Mouse (Mus musculus) limb, embryonic 14.5 days (tissue): ENCODE measurements around the gene Gpr180. TPM values are rescaled to one million over a fixed set of nuclear protein-coding genes. Genes with fewer than 3 reads are reported as not detected.

Experiments used
- ATAC-seq: fragments of 200-750 bp; cut with Nextera tagmentation; 2 replicates; pipeline ENCODE4 v1.8.0; 2017; ENCODE audit warnings: low read depth, moderate number of reproducible peaks, moderate TSS enrichment; ENCODE audit not compliant: low FRiP score
- DNase-seq: peaks from one replicate; pipeline ENCODE4 v3.0.0-alpha.2; 2015; ENCODE audit warnings: low spot score
- H3K27ac ChIP-seq: fragments of 300-500 bp; sonication (generic); replicated peaks from 2 replicates; pipeline ENCODE4 v1.5.1; 2014; ENCODE audit warnings: low read depth, mild to moderate bottlenecking, low read length, moderate library complexity, mixed read lengths
- H3K27me3 ChIP-seq: fragments of 300-500 bp; sonication (generic); 2 replicates; pipeline ENCODE4 v1.6.1; 2014; ENCODE audit warnings: low read length, mixed read lengths; ENCODE audit not compliant: control insufficient read depth, insufficient read depth
- H3K36me3 ChIP-seq: fragments of 300-500 bp; sonication (generic); 2 replicates; pipeline ENCODE4 v1.6.1; 2014; ENCODE audit warnings: mild to moderate bottlenecking, low read length, moderate library complexity, mixed read lengths; ENCODE audit not compliant: control insufficient read depth, insufficient read depth
- H3K4me1 ChIP-seq: fragments of 300-500 bp; sonication (generic); 2 replicates; pipeline ENCODE4 v1.6.1; 2014; ENCODE audit warnings: antibody characterized with exemption, low read length, mixed read lengths; ENCODE audit not compliant: control insufficient read depth, insufficient read depth
- H3K4me2 ChIP-seq: fragments of 300-500 bp; sonication (generic); replicated peaks from 2 replicates; pipeline ENCODE4 v1.6.1; 2014; ENCODE audit warnings: low read depth, mild to moderate bottlenecking, low read length, moderate library complexity; ENCODE audit not compliant: severe bottlenecking
- H3K4me3 ChIP-seq: fragments of 300-500 bp; sonication (generic); replicated peaks from 2 replicates; pipeline ENCODE4 v1.5.1; 2014; ENCODE audit warnings: low read length
- H3K9ac ChIP-seq: fragments of 300-500 bp; sonication (generic); 2 replicates; pipeline ENCODE4 v1.6.1; 2014; ENCODE audit warnings: mild to moderate bottlenecking, low read depth, low read length, moderate library complexity; ENCODE audit not compliant: severe bottlenecking
- H3K9me3 ChIP-seq: fragments of 300-500 bp; sonication (generic); 2 replicates; pipeline ENCODE4 v1.6.1; 2016; ENCODE audit warnings: low read length; ENCODE audit not compliant: control insufficient read depth
- POLR2A ChIP-seq: fragments of 200-500 bp; IDR thresholded peaks from 2 replicates; pipeline ENCODE4 v1.8.0; 2012; ENCODE audit warnings: inconsistent platforms, mild to moderate bottlenecking, moderate library complexity, borderline replicate concordance; ENCODE audit not compliant: insufficient read depth, insufficient read length; ENCODE audit errors: extremely low read depth
- WGBS: fragments of 180-500 bp; shearing (Covaris S2); extraction: QIAGEN DNeasy Blood & Tissue Kit; methylation state at CpG from one replicate; pipeline ENCODE4 v1.1.7; 2014; 5-methylcytosine and 5-hydroxymethylcytosine counted together
- polyA plus RNA-seq, 2 experiments: library from polyadenylated mRNA; depleted of rRNA in 1 of 2; stranded (reverse) in 1 of 2; unstranded in 1 of 2; fragments of >200 nt; fragmentation: Nextera tagmentation in 1 of 2; extraction: Ambion mirVana in 1 of 2; gene quantifications; 2 replicates each; pipeline versions ENCODE4 v1.2.1 to v1.2.3; 2012 to 2014

Gene Gpr180
- polyA plus RNA-seq (2012; rRNA removed) (60.8 and 75.7 TPM in 2 replicates), polyA plus RNA-seq (2014; fragmentation: Nextera tagmentation; extraction: Ambion mirVana) (82.6 and 84.5 TPM in 2 replicates)

GRCm38 (mm10) chr14:118136744-118137452, at the start of gene Gpr180:
Gene Gpr180, plus strand, starts transcription at chr14:118137158.
- no peaks in the 10 kb centered on the region for H3K27me3 ChIP-seq
- H3K36me3 ChIP-seq = peaks cover 30% of the 10 kb centered on the region
- no peaks in the 10 kb centered on the region for H3K9me3 ChIP-seq
- peak within 1 kb of the TSS; percentile 68 for H3K4me2 ChIP-seq
- peak within 1 kb of the TSS; percentile 73; the same call in 1 of the 2 replicates for H3K27ac ChIP-seq
- DNase-seq (peak; percentile 98), ATAC-seq (peak; percentile 96)
- H3K9ac ChIP-seq = peak within 1 kb of the TSS; percentile 92
- WGBS = under 1% methylated on average over 66 of the region's 77 CpGs
- peak within 1 kb of the TSS; percentile 94 for H3K4me3 ChIP-seq
- peak; percentile 70; the same call in 1 of the 2 replicates for TF ChIP-seq POLR2A
- H3K4me1 ChIP-seq = peaks cover 13% of the 10 kb centered on the region

GRCm38 (mm10) chr14:118088437-118089207, 48.3 kb upstream of the Gpr180 start:
- 14% methylated on average over 22 of the region's 22 CpGs for WGBS
- Histone ChIP-seq H3K27ac (peak overlapping the region; percentile 48), H3K9me3 (no peaks in the 10 kb centered on the region), H3K27me3 (no peaks in the 10 kb centered on the region), H3K4me2 (peak overlapping the region; percentile 68), H3K9ac (peak overlapping the region; percentile 58), H3K4me1 (0 out of 2 replicates have a peak, but pooled peaks cover 4% of the 10 kb centered on the region), H3K36me3 (no peaks in the 10 kb centered on the region), H3K4me3 (peak overlapping the region; percentile 60)
- no peak for DNase-seq
- no peak for TF ChIP-seq POLR2A
- ATAC-seq = peak; percentile 38

- peak; percentile 89 for DNase-seq
- Histone ChIP-seq H3K4me1 (0 out of 2 replicates have a peak, but pooled peaks cover 4% of the 10 kb centered on the region), H3K4me3 (peak overlapping the region; percentile 60), H3K9ac (peak overlapping the region; percentile 58), H3K27ac (peak overlapping the region; percentile 48), H3K27me3 (no peaks in the 10 kb centered on the region), H3K9me3 (no peaks in the 10 kb centered on the region), H3K36me3 (no peaks in the 10 kb centered on the region), H3K4me2 (peak overlapping the region; percentile 68)
- peak; percentile 84 for ATAC-seq
- WGBS = under 1% methylated on average over 40 of the region's 44 CpGs
- TF ChIP-seq POLR2A = no peak
Observed at GRCm38 (mm10) chr14:118089215-118089805, 47.6 kb upstream of the Gpr180 start.

- WGBS = 2% methylated on average over 18 of the region's 18 CpGs
- peak; percentile 48 for ATAC-seq
Observed at GRCm38 (mm10) chr14:118089806-118090392, 47.1 kb upstream of the Gpr180 start.

GRCm38 (mm10) chr14:118098265-118098664, 38.7 kb upstream of the Gpr180 start:
- Histone ChIP-seq H3K36me3 (no peaks in the 10 kb centered on the region), H3K27me3 (no peaks in the 10 kb centered on the region), H3K4me3 (no peak overlapping the region), H3K9ac (no peak overlapping the region), H3K9me3 (no peaks in the 10 kb centered on the region), H3K27ac (no peak overlapping the region), H3K4me2 (no peak overlapping the region), H3K4me1 (no peaks in the 10 kb centered on the region)
- no peak for ATAC-seq
- 63% methylated on average over 2 of the region's 2 CpGs for whole genome bisulfite sequencing
- no peak for DNase-seq
- TF ChIP-seq POLR2A = no peak

More at GRCm38 (mm10) chr14:118089806-118090392, 47.1 kb upstream of the Gpr180 start:
- Histone ChIP-seq H3K27ac (peak overlapping the region; percentile 48; the same call in 1 of the 2 replicates), H3K4me3 (peak overlapping the region; percentile 60), H3K9ac (peak overlapping the region; percentile 58), H3K9me3 (no peaks in the 10 kb centered on the region), H3K36me3 (no peaks in the 10 kb centered on the region), H3K27me3 (no peaks in the 10 kb centered on the region), H3K4me2 (peak overlapping the region; percentile 68), H3K4me1 (0 out of 2 replicates have a peak, but pooled peaks cover 4% of the 10 kb centered on the region)
- DNase-seq = peak; percentile 19
- TF ChIP-seq POLR2A = no peak
